Mouse (Mus musculus) cerebellum, adult 2 months (tissue): Measurements from ENCODE around the gene Obox6.

Source experiments
- CTCF ChIP-seq: fragments of 200-500 bp; IDR thresholded peaks from 2 replicates; pipeline ENCODE4 v1.5.1; 2011; ENCODE audit warnings: low read depth, mild to moderate bottlenecking, control low read depth, low read length, moderate library complexity, borderline replicate concordance; ENCODE audit not compliant: insufficient read depth
- POLR2A ChIP-seq: fragments of 200-500 bp; IDR thresholded peaks from 2 replicates; pipeline ENCODE4 v1.6.1; 2011; ENCODE audit warnings: low read length, control low read depth, borderline replicate concordance; ENCODE audit not compliant: insufficient read depth

DNA sequence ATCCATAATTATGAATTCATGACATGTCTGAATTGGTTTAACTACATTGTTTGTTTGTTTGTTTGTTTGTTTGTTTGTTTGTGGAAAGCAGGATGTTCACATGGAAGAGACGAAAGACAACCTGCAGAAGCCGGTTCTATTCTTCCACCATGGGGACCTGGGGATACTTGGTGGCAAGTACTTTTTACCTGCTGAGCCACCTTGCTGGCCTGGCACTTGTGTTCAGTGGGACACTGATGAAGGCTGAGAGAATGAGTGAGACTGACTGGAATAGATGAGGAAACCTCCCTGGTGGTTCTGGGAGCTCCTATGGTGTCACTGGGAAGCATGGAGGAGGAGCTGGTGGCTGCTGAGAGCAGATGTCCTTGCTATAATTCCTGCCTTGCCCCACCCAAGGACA, 42.8 kb upstream of the Obox6 start, which contains the start of gene Crxos:
- TF ChIP-seq POLR2A (no peak), CTCF (no peak)
